Mouse (Mus musculus) adrenal gland, adult 18-20 months (tissue): ENCODE data around the gene Car9. TPM values are rescaled to one million over a fixed set of nuclear protein-coding genes. Genes with fewer than 3 reads are reported as not detected.

Source experiments
- DNase-seq, 2 experiments: peaks; one replicate each; pipeline ENCODE4 v3.0.0; 2021 to 2022; ENCODE audit warnings: low spot score in 2 of 2
- total RNA-seq, 2 experiments: library from RNA; stranded (reverse); gene quantifications; 1 replicate in 1 of 2; 2 replicates in 1 of 2; pipeline ENCODE4 v1.2.3; 2021

Car9 gene
- total RNA-seq, 2 experiments from 2014 or later = 0.56 to 0.61 TPM

GRCm38 (mm10) chr4:43493186-43493845, 13.4 kb upstream of the Car9 start:
- peak; percentile 97 to 98 for DNase-seq

- no peak for DNase-seq
These were observed 12.9 kb upstream of the Car9 start for GRCm38 (mm10) chr4:43493846-43494240.

GRCm38 (mm10) chr4:43496587-43496986, 10.2 kb upstream of the Car9 start:
- no peak for DNase-seq

GRCm38 (mm10) chr4:43497405-43497804, 9.4 kb upstream of the Car9 start:
- no peak for DNase-seq

GRCm38 (mm10) chr4:43497946-43498345, 8.8 kb upstream of the Car9 start:
- DNase-seq = no peak

- DNase-seq = no peak
These were observed 7.8 kb upstream of the Car9 start for GRCm38 (mm10) chr4:43498983-43499382.

- DNase-seq = peak; percentile 78 to 83
These were observed 7.1 kb upstream of the Car9 start, which contains the start of gene Arhgef39 for GRCm38 (mm10) chr4:43499407-43500333. Gene Arhgef39 (minus strand): TSS chr4:43499695.

- no peak for DNase-seq
These were observed 3.7 kb upstream of the Car9 start for GRCm38 (mm10) chr4:43503041-43503440.

- no peak for DNase-seq
These were observed 3.3 kb upstream of the Car9 start for GRCm38 (mm10) chr4:43503506-43503905.

GRCm38 (mm10) chr4:43504269-43504668, 2.5 kb upstream of the Car9 start:
- DNase-seq = no peak

- DNase-seq = no peak
These were observed 692 bp upstream of the Car9 start for GRCm38 (mm10) chr4:43506074-43506473.

- DNase-seq = no peak
These were observed 1.3 kb downstream of the Car9 start for GRCm38 (mm10) chr4:43507938-43508665.

GRCm38 (mm10) chr4:43508666-43508997, 1.9 kb downstream of the Car9 start:
- peak in 1 of 2 experiments; percentile 63 for DNase-seq

- no peak for DNase-seq
These were observed 2.3 kb downstream of the Car9 start for GRCm38 (mm10) chr4:43509109-43509508.

- DNase-seq = no peak
These were observed 5.1 kb downstream of the Car9 start for GRCm38 (mm10) chr4:43511675-43512454.

GRCm38 (mm10) chr4:43512653-43513052, 5.9 kb downstream of the Car9 start:
- DNase-seq = no peak

- DNase-seq = no peak
These were observed 6.5 kb downstream of the Car9 start for GRCm38 (mm10) chr4:43513300-43513699.

- DNase-seq = no peak
These were observed 7.0 kb downstream of the Car9 start for GRCm38 (mm10) chr4:43513791-43514190.

- DNase-seq = no peak
These were observed 9.3 kb downstream of the Car9 start for GRCm38 (mm10) chr4:43515764-43516708.

- no peak for DNase-seq
These were observed 12.8 kb downstream of the Car9 start for GRCm38 (mm10) chr4:43519551-43519950.
